Mouse (Mus musculus) stomach, postnatal 0 days (tissue): ENCODE data around the gene Smc4.

Experiments used
- CTCF ChIP-seq: IDR thresholded peaks from 2 replicates; pipeline ENCODE4 v1.5.1; 2016; ENCODE audit warnings: antibody characterized with exemption, low read depth, mild to moderate bottlenecking, moderate library complexity
- EP300 ChIP-seq: optimal IDR thresholded peaks from 2 replicates; pipeline ENCODE3; 2016; ENCODE audit warnings: antibody characterized with exemption

DNA sequence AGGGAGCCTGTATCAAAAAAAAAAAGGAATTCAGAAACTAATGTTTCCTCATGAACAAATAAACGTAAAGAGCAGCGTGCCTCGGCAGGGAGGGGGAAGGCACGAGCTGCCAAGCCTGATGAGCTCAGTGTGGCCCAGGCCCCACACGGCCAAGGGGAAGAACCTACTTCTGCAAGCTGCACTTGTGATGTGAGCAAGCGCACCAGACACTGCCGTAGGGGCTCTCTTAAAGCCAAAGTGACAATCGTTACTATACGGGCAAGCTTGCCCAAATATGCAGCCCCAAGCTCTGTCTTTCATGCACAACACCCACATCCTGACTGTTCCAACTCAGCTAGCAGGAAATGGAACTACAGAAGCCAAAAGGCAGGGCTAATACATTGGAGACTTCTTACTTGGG, 23.6 kb upstream of the Smc4 start:
- no peak for TF ChIP-seq CTCF
- no peak for TF ChIP-seq EP300
